Mouse (Mus musculus) c-Kit-negative CD71-positive TER-119-positive erythroid progenitor cells, embryonic 14.5 days (primary cell): ENCODE data around the gene Eno2.
A peak's percentile ranks its signal among the peaks of the same experiment; 100 is the strongest.

Source experiments
- DNase-seq: peaks from one replicate; pipeline ENCODE4 v3.0.0-alpha.2; 2013; ENCODE audit warnings: low read depth, low spot score

Eno2 gene

DNA sequence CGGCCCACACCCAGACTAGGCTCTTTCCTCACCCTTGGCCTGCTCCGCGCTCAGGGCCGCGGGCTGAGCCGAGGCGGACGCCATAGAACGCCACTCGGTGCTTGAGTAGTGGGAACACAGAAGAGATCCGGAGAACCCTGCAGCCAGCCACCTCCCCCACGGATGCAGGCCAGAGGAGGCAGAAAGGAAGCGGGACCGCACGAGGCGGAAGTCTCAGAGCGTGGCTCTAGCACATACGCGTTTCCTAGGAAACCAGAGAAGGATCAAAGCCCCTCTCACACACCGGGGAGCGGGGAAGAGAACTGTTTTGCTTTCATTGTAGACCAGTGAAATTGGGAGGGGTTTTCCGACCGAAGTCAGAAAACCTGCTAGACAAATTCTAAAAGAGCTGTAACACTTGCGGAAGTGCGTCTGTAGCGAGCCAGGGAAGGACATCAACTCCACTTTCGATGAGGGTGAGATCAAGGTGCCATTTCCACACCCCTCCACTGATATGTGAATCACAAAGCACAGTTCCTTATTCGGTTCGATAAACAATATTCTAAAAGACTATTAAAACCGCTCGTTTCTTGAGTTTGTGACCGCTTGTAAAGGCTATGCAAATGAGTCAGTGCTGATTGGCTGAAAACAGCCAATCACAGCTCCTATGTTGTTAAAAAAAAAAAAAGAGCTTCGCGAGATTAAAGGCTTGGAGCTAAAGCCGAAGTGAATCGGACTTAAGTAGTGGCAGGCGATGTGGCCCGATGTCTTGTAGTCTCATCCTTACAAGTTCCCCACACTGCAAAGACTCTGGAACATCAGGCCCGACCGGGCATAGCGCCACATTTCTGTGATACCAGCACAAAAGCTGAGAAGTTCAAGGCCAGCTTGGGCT is 28.3 kb downstream of the Eno2 start, which contains the start of gene Grcc10:
Gene Grcc10, minus strand, starts transcription at position 487 of the 874 bp plus-strand sequence.
- DNase-seq, result peak; percentile 72

GRCm38 (mm10) chr6:124740211-124740887 is 29.1 kb downstream of the Eno2 start:
- no peak for DNase-seq

DNA sequence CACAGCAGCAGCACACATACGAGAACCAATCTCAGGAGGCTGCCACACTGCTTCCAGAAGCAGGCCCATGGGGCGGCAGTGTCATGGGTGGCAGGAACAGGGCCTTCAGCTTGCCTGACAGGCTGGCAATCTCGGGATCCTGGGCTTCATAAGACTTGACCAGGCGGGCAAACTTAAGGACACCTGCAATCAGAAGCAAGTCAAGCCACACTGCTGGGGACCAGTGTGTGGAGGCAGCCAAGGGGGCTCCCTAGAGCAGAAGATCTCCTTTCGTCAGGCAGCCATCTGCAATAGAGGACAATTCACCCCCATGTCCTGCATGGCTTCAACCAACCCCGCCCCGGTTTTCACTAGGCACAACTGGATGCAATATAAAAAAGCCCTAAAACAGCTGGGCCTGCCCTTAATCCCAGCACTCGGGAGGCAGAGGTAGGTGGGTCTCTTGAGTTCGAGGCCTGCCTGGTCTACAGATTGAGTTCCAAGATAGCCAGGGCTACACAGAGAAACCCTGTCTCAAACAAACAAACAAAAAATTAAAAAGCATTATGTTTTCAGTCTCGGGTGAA is 30.2 kb downstream of the Eno2 start:
- no peak for DNase-seq

DNA sequence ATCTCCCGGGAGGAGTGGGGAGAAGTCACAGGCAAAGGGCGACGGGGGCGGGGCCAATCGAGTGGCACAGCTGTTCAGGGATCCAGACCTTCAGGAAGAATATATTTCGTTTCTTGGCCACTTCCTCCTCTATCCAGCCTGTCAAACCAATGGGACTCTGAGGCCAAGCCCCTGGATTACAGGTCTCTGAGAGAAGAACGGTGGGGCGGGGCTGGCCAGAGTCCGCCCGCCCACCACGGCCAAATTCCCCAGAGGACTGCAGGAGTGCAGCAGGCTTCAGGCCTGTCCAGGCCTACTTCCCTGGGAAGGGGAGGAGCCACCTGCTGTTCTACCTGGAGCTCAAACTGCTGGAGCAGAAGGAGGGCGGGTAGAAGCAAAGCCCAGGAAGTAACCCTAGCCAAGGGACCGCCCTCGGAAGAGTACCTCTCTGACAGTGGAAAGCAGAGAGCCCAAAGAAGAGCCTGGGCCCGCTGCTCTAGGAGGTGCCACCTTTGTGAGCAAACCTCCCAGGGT is 30.9 kb downstream of the Eno2 start, which contains the start of gene Ptpn6:
Gene Ptpn6, minus strand, starts transcription at position 204 of the 513 bp plus-strand sequence.
- no peak for DNase-seq

DNA sequence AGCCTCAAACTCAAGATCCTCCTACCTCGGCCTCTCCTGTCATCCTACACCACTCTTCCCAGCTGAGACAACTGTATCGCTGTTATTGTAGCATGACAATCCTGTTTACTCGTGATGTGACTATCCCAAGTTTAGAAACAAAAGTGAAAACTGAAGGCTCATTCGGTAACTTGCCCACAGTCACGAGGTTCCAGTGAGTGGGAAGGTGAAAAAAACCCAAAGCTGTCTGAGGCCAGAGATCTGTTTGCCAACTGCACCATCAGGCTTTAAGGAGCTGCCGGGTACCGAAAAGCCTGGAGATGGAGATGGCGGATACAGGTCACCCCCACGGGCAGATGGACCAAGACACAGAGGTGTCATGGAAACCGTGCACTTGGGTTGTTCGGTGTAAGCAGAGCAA is 32.4 kb downstream of the Eno2 start:
- no peak for DNase-seq

GRCm38 (mm10) chr6:124734417-124734816 is 35.1 kb downstream of the Eno2 start:
- DNase-seq, result no peak

GRCm38 (mm10) chr6:124732476-124733370 is 36.8 kb downstream of the Eno2 start:
- DNase-seq, result no peak

DNA sequence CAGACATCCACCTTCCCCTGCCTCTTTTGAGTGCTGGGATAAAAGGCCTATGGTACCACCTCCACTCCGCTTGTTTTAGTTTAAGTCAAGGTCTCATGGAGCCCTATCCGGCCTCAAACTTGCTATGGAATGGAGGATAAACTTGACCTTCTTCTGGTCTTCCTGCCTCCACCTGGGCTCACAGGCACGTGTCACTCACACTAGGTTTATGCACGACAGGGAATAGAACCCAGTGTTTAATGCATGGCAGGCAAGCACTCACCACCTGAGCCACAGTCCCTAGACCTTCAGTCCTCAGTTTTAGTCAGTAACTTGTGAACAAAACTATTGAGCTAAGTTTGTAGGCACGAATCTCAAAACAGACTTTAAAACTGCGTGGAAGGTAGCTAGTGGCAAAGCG is 38.4 kb downstream of the Eno2 start:
- DNase-seq, result no peak

GRCm38 (mm10) chr6:124729850-124730705 is 39.4 kb downstream of the Eno2 start:
- no peak for DNase-seq

GRCm38 (mm10) chr6:124728621-124729020 is 40.9 kb downstream of the Eno2 start:
- no peak for DNase-seq

DNA sequence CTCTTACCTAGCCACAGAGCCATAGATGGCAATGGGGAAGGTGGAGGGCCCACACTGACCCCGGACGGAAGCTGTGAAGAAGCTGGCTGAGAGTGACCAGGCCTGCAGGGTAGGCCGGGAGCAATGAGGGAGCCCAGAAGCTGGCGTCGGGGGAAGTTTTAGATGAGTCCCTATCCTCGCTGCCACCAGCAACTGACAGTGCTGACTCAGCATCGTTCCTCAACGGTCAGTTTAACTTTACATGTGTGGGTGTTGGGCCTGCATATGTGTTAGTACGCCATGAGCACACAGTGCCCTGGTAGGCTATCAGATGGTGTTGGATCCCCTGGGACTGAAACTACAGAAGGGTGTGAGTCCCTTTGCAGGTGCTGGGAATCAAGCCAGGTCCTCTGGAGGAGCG is 45.0 kb downstream of the Eno2 start:
- no peak for DNase-seq

- no peak for DNase-seq
Measured at GRCm38 (mm10) chr6:124723541-124723940, 45.9 kb downstream of the Eno2 start.

GRCm38 (mm10) chr6:124722876-124723473 is 46.5 kb downstream of the Eno2 start:
- no peak for DNase-seq

DNA sequence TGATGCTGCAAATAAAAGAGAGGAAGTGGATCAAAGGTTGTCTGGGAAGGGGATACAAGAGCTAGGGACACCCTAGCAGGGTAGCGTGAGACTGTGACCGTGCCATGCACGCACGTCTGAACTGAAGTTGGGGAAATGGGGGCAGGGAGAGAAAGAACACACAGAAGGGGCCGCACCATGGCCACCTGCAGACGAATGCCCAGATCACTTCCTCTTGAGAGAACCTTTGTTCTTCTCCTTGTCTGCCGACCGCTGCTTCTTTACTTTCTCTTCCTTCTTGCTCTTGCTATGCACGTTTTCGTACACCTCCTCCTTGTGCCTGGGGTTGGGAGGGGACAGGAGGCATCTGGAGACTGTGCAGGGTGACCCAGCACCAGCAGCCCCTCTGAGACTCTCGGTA is 48.6 kb downstream of the Eno2 start:
- DNase-seq, result no peak

- no peak for DNase-seq
Measured at GRCm38 (mm10) chr6:124719354-124719978, 50.0 kb downstream of the Eno2 start.

DNA sequence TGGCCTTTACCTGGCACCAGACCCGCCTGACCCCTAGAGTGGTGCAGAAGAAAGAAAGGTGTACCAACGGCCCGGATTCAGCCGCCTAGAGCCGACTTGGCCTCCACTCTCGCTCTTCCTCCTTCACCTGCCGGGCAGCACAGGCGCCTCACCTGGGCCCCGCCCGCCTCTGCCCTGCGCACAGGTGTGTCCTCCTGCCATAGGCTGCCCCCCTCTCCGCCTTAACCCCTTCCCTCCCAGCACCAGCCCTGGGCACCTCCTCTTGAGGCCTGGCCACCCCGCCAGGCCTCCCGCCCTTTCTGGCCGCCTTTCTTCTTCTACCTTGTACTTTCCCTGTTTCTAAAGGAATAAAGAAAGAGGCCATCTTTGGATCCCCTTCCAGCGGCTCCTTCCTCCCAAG is 50.8 kb downstream of the Eno2 start:
- DNase-seq, result no peak

DNA sequence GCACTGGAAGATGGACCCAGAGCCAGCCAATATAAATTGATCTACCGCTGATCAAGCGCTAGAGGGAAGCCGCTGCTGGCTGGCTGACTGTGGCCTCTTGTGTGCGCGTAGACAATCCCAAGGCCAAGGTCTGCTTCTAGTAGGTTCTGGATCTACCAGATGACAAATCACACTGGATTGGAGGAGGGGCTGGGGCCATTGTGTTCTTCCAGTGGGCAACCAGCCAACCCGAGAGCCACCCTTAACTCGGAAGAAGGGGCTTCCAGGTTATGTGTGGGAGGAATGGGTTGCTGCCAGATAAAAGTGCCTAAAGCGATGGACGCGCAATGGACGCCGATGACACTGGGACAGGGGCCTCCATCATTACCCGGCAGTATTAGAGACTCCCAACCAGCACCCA is 51.5 kb downstream of the Eno2 start:
- no peak for DNase-seq

- no peak for DNase-seq
Measured at GRCm38 (mm10) chr6:124716864-124717490, 52.5 kb downstream of the Eno2 start.

- no peak for DNase-seq
Measured at GRCm38 (mm10) chr6:124712918-124713317, 56.6 kb downstream of the Eno2 start.
